Mouse (Mus musculus): ENCODE results near the gene Nxnl1.
A peak's percentile ranks its signal among the peaks of the same experiment; 100 is the strongest.

The Nxnl1 gene

DNA sequence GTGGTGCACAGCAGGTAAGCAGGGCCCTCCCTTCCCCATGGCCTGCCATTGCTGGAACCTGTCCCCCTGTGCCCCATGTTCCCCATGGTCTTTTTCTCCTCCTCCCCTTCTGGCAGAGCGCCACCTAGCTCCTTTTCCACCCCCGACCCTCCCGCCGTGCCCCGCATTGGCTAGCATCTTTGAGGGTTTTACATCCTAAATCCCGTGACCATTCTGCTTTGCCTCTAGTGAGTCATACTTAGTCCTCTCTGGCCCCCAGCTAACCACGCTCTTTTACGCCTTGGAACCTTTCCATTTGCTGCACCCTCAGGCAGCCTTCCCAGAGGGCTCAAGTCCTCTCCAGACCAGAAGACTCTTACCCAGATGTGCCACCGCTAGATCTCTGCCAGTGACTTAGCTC, 13.8 kb upstream of the Nxnl1 start:
- DNase-seq = no peak

DNA sequence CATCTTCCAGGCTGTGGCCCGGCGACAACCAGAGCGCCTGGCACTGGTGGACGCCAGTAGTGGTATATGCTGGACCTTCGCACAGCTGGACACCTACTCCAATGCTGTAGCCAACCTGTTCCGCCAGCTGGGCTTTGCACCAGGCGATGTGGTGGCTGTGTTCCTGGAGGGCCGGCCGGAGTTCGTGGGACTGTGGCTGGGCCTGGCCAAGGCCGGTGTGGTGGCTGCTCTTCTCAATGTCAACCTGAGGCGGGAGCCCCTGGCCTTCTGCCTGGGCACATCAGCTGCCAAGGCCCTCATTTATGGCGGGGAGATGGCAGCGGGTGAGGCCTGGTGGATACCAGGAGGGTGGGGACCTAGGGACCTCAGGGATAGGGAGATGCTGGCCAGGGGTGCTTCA, 13.1 kb upstream of the Nxnl1 start:
- DNase-seq = no peak

DNA sequence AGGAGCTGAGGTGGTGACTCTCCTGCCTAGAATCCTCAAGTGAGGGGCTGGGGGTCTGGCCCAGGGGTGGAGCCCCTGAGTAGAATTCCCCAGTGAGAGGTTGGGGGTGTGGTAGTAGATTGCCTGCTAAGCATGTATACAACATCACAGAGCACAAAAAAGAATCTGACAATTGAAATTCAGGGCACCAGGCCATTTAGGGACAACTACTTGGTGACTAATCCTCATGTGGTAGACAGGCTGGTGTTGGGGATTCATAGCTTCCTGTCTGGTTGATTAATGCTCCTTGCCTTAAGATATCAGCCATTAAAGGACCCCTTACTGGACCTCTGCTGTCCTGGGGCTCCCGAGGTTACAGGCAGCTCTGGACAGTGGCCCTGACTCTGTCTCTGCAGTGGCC, 12.6 kb upstream of the Nxnl1 start:
- DNase-seq = no peak

DNA sequence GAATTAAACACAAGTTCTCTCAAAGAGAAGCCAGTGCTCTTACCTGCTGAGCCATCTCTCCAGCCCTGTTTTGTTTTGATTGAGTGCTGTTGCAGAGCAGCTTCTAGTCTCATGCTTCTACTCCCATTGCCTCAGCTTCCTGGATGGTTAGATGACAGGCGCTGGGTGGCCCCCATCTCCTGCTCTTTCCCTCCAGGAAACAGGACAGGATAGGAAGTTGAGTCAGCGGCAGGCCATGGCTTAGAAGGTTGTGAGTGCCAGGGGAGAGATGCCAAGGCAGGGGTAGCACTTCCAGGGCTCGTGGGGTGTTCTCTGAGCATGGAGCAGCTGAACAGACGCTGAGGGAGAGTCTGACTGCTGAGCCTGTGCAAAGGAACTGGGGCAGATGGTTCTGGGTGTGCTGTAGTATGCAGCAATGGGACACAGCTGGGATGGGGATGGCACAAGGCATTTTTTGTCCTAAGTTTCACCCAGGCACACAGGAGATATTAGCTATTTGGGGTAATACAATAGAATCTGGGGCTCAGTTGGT, 11.5 kb upstream of the Nxnl1 start:
- DNase-seq = no peak

DNA sequence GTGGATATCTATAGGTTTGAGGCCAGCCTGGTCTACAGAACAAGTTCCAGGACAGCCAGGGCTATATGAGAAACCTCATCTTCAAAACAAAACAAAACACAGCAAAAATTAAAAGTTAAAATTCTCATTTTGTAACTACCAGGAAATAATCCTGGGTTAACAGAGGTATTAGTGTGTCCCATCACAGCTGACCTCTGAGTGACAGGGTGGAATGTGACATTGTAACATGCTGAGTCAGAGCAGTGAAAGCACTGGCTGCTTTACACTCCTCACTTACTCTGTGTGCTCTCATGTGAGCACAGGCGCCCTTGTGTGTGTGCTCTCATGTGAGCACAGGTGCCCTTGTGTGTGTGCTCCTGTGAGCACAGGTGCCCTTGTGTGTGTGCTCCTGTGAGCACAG, 8.6 kb upstream of the Nxnl1 start:
- no peak for DNase-seq

DNA sequence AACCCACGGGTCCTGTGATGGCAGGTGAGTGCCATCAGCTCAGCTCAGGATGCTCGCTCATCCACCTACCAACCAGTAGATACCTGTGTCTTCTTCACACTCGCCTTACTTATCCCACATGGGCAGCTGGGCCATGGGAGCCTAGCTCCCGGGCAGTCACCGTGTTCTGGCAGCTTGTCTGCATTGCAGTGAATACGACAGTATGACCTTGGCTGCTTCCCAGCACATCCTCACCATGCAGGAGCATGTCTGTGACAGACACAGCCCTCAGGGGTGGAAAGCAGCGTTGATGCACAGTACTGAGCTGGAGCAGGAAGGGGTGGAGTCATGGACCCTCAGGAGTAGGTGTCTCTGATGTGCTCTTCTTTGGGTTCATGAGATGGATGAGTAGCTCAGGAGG, 8.0 kb upstream of the Nxnl1 start:
- DNase-seq = no peak

DNA sequence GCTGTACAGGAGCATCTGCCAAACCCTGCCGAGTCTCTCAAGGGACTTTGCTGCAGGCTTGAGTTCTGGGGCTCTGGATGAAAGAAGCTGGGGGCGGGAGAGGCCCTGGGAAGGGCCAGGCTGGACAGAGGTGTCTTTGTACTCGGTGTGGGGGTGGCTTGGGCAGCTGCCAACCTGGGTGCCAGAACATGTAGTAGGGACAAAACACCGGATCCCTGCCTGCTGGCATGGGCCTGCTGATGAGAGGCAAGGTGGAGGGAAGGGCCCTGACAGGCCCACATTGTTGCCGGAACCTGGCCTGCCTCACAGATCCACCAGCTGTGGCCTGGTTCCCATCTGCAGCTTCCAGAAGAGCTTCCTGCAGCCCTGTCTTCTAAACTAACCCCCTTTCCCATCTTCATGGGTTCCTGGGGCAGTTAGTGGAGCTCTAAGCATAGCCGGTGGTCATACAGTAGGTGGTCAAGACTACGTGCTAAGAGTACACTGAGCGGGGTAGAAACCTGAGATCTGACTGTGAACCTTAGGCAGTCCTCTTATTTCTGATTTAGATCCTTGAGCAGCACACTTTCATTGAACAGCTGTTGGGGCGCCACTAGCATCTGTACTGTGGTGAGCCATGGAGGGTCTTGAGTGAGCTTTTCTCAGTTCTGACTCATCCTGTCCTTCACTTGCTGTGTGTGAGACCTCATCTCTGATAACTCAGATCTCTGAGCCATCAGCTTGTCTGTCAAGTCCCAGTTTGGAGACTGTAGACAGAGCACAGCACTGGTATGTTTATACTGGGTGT, 6.6 kb upstream of the Nxnl1 start:
- DNase-seq = peak; percentile 69 to 73

DNA sequence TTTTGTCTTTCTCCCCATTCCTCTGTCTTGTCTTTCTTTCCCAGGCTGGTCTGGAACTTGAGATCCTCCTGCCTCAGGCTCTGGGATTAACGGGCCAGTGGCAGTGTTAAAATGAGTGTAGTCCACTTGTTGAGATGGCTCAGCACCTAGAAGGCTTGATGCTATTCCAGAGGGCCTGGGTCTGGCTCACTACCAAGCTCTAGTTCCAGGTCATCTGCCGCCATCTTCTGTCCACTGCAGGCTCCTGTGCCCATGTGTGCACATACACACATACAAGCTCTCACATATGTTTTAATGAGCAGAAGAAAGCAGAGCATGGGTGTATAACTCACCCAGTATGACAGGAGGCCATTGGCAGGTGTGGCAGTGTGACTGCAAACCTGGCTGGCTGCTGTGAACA, 5.7 kb upstream of the Nxnl1 start:
- no peak for DNase-seq

DNA sequence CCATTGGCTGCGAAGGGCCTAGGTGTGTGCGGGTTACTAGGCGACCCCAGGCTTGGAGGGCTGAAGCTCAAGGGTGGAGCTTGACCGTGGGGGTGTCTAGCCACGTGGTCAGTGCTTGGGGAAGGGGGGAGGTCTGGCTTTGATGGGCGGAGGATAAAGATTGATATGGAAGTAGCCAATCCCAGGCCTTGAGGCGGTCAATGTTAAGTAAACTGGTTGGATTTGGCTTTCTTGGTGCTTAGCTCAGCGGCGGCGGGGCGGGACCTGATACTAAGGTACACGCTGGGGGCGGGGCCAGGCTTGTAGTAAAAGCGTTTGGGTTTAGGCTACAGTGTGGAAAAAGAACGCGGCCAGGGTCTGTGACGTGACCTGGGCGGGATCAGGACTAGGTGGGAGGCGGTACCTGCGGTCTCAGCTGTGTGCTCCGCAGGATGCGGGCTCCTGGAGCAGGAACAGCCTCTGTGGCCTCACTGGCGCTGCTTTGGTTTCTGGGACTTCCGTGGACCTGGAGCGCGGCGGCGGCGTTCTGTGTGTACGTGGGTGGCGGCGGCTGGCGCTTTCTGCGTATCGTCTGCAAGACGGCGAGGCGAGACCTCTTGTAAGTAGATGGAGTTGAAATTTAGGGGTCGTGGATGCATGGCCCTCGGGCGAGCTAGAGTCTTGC, 4.0 kb upstream of the Nxnl1 start:
- DNase-seq = peak; percentile 99

DNA sequence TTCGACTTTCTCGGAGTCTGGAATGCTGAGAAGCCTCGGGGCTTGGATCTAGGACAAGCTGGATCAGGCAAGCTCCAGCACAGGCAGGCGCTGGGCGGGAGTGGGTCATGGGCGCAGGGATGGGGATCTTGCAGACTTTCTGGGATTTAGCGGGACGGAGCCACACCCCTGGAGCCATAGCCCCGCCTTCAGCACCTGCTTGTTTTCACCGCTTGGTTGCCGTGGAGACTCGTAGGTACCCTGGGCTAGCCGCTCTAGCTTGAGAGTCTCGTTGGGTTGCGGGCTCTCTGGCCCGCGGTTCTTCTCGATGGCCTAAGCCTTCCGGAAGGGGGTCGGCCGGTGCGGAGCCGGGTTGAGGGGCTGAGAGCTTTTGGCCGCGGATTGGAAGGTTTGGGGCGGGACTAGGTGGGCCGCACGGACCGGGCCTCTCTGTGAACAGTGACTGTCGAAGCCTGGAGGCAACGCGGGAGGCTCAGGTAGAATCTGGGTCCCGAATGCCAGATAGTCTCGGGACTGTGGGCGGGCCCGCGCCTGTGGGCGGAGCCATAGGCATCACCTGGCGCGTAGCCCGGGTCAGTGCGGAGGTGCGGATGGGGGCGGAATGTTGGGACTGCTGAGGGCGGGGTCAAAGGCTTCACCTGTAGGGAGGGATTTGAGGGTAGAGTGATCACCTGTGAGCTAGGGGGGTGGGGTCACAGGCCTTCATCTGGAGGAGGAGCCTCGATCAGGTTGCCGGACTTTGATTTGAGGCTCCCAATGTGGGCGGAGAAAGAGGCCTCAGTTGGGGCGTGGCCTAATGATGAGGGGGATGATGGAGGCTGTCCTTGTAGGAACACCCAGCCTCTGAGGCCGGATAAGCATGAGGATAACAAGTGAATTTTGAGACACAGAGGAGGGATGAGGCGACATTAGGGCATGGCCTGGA, 3.2 kb upstream of the Nxnl1 start:
- peak; percentile 97 to 99 for DNase-seq

DNA sequence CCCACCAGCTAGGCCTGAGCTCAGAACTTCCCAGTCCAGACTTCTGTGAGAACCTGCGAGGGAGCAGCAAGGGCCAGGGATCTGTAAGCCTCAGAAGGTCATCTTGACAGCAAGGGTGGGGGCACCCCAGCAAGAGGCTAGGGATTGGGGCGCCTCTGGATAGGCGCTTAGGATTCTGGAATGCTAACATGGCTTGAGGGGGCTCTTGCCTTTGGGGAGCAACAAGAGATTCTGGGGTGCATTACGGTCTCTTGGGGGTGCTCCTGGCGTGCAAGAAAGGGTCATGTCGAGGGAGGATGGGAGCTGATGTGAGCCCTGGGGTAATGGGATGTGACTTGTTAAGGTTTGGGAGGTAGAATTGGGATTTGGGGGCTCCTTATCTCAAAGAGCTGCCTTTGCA, 2.5 kb upstream of the Nxnl1 start:
- DNase-seq = peak in 1 of 2 experiments; percentile 39

DNA sequence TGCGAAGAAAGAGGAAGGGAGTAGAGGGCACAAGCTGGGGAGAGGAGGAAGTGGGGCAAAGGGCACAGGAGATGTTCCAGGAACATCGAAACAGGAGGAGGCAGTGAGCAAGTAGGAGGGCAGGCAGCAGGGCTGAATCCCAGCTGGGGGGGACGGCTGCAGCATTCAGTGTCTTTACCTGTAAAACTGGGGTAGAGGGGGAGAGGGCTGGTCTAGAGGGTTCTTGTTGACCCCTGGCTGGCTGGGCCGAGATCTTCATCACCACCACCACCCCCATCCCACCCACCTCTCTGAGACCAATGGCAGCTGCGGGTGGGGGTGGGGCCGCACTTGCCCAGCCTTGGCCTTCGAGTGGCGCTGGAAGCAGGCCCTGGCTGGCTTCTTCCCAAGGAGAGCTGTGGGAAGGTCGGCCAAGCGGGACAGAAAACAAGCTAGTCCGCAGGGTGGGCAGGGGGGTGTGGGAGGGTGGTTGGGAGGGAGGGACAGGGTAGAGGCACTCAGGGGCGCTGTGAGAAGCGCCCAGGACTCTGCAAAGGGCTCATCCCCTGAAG, 2.1 kb upstream of the Nxnl1 start, which contains the start of gene Slc27a1:
TSS of gene Slc27a1 (plus strand) at position 496 of the 551 bp plus-strand sequence.
- DNase-seq = peak; percentile 87 to 92

DNA sequence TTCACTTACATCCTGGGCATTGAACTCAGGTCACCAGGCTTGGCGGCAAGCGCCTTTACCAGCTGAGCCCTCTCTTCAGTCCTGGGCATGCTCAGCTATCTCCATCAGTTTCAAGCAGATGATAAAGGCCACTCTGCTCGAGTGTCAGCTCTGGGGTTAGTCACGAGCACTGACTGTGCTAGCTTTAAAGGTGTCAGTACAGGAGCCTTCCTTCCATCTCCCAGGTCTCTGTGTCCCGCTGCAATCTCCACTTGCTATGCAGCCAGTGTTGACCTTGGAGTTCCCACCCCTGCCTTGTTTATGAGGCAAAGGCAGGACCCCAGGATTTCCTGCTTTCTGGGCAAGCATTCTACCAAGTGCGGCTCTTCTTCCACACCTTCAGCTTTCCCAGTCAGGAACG, 1.2 kb upstream of the Nxnl1 start:
- no peak for DNase-seq

DNA sequence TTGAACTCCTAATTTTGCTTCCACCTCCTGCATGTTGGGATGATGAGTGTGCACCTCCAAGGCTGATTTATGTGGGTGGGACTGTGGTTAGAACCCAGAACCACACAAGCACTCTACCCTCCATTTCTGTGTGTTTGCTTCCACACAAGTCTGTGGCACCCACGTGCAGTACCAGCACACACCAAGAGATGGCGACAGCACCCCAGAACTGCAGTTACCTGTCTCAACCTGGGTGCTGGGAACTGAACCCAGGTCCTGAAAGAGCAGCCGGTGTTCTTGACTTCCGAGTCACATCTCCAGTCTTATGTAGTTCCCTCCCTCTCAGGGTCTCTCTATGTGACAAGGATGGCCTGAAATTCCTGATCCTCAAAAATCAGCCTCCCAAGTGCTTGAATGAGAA, 2.4 kb downstream of the Nxnl1 start:
- no peak for DNase-seq

DNA sequence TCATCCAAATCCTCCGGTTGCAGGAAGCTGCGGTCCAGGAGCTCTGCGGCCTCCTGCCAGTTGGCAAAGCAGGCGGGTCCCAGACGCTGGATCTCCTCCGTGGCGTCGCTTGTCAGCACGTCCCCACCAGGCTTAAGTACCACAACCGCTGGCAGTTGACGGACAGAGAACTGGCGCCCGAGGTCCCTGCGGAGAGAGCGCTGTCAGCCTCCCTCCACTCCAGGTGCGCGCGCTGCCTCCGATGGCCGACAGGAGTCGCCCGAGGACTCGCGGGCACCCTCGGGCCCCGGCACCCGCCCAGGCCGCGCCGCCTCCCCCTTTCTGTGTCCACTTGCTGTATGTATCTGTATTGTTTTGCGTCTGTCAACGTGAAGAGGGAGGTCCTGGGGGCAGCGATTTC, 3.6 kb downstream of the Nxnl1 start:
- peak; percentile 69 to 82 for DNase-seq

DNA sequence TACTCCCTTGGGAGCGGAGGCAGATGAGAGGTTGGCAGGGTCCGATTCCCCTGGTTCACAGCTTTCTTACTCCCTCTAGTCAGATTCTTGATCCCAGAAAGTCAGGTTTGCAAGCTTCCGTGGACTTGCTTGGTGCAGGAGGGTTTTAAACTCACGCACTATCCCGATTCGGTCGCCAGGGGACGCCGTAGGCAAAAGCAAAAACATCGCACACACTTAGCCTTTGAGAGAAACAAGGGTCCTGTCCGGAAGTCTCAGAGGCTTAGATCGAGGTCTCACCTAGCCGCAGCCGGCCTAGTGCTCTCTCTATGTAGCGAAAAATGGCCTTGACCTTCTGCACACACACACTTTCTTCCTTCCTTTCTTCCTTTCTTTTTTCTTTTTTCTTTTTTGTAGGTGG, 5.0 kb downstream of the Nxnl1 start:
- DNase-seq = peak in 1 of 2 experiments; percentile 73

DNA sequence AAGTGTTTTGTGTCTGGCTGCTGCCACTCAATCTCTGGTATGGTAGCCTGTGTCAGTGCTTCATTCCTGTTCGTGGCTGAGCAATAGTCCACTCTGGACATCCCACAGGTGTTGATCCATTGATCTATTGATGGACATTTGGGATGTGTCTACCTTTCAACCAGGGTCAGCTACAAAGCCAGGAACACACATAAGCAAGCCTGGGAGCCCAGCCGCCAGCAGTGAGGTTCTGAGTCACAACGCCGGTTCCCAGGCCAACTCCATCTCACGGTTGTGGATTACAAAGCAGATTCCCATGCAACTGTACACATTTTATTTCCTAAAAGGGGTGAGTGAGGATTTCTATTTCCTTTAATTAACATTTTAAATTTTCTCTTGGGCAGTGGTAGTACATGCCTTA, 5.6 kb downstream of the Nxnl1 start:
- no peak for DNase-seq

DNA sequence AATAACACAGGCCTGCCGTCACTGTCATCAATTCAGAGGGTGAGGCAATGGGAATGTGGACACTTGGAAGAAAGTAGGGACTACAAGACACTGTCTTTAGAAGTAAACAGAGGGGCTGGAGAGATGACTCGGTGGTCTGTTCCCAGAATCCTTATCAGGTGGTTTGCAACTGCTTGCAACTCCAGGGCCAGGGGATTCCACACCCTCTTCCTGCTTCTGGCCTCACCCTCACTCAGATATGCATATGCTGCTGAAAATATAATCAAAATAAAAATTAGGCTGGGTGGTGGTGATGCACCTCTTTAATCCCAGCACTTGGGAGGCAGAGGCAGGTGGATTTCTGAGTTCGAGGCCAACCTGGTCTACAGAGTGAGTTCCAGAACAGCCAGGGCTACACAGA, 6.3 kb downstream of the Nxnl1 start:
- DNase-seq = no peak

DNA sequence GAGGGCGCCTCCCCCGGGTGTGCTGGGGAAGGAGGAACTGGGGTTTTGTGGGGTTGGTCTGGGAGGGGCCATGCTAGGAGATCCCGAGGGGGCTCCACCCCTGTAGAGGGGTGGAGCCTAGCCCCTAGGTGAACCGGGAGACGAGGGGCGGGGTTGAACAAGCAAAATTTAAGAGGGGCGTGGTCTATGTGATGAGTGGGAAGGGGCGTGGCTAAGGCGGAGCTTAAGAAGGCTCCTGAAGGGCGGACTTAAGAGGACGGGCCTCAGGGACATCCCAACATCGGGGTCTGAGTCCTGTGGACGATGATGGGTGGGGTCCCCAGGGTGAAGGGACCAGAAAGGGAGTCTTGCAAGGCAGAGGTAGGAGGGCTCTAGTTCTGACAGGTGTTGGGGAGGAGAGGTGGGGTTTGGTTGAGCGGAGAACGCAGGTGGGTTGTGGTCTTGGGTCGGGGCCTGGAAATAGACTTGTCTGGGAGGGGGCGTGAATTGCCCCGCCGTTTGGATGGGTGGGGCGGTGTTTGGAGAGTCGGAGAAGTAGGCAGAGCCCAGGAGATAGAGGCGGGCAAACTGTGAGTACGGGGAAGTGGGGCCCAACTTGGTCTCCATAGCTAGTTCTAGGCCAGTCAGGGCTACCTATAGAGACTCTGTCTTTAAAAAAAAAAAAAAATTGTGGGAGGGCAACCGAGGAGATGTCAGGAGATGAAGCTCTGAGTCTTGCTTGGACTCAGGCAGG, 7.3 kb downstream of the Nxnl1 start:
- peak; percentile 86 to 87 for DNase-seq

DNA sequence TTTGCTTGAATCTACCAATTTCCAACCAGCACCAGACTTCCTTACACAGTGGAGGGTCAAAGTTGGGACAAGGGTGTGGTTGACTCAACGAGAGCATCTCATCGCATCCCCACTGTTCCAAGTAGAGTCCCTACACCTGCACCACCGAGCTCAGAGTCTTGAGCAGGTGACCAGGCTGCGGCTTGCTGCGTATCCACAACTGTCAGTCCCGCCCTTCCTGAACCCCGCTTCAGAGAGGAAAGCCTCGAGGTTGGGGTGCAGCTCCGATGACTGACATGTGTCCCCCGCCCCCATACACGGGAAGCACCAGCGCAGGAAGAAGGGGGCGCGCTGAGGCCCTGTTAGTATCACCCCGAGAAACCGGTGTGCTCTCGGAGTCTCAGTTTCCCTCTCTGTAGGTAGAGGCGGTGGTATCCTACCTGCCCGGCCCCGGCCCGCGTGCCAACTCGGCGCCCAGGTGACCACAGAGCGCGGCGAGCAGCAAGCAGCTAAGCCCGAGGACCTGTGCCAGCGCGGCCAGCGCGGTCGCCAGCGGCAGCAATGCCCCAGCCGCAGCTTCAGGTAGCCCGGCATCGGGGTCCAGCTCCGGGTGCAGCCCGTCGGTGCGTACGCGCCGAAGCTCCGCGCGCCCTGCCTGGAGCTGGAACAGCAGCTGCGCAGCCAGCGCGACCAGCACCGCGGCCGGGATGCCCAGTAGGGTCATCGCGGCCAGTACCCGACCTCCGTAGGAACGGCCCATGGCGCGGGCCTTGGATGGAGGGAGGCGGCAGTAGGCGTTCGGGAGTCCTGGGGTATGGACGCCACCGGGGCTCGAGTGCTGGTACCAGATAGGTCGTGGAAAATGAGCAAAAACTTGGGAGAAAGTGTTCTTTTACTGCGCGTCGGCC, 8.1 kb downstream of the Nxnl1 start, which contains the start of gene Tmem221:
TSS of gene Tmem221 (minus strand) at position 801 of the 887 bp plus-strand sequence.
- no peak for DNase-seq

DNA sequence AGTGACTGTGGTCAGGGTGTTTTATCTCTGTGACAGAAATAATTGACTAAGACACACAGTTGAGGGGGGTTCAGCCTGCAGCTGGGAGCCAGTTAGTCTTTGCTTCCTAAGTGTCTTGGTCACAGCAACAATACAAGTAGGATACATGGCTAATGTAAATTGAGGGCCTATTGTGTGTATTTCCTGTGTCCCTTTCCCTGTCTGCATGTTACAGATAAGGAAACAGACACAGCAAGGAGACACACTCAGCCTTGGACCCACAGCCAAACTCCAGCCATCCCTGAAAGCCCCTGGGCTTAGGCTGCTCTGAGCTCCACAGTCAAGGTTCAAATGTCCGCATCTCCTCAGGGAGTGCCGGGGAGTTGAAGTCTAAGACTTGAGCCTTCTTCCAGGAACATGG, 11.8 kb downstream of the Nxnl1 start:
- DNase-seq = no peak
